ENCODE assay signal across 9 mouse cellular contexts in genomic region chrX:10729488-10729887, GRCm38 (mm10). TPM values are rescaled to one million over a fixed set of nuclear protein-coding genes. Genes with fewer than 3 reads are reported as not detected.
DNase-seq lines count a peak whose midpoint lies in the region; ATAC-seq and TF ChIP-seq lines count a peak whose summit lies in the region.
"Had no signal": no experiment of that assay in that cellular context is flagged by ENCODE, and none has a peak within 500 bp of the region (broad histone marks: within the 10 kb centered on the region; RNA-seq: fewer than 3 reads in every experiment).

No protein-coding gene starts in this region.

- 8% methylated on average over 5 of the region's 6 CpGs for WGBS in kidney, adult 2 months
- WGBS in kidney, embryonic 16.5 days = 38% methylated on average over 5 of the region's 6 CpGs

- no peaks in the 10 kb centered on the region for H3K27me3 ChIP-seq in kidney, adult 2 months (replicated peaks; ENCODE audit: control insufficient read depth, insufficient read depth, low read length)
- no peaks in the 10 kb centered on the region; the same call in 1 of the 2 replicates for H3K27me3 ChIP-seq in kidney, embryonic 16.5 days (ENCODE audit: insufficient read depth, low read length)
- H3K27me3 ChIP-seq in ES-Bruce4 (ENCODE audit: control insufficient read depth, insufficient read depth, low read length, poor library complexity, severe bottlenecking) = no peaks in the 10 kb centered on the region
- H3K27me3 ChIP-seq: heart, embryonic 13.5 days had no signal

- DNase-seq in kidney, adult 2 months = peak; percentile 53
- DNase-seq in NIH3T3 (ENCODE audit: low read depth) = peak; percentile 34
- DNase-seq in kidney, postnatal 4 days = peak; percentile 4 to 21
- DNase-seq in spleen, postnatal 4 days (ENCODE audit: low spot score in 2 of 2) = no peak
- DNase-seq in testis, postnatal 14 days (ENCODE audit: low spot score) = no peak
- DNase-seq: cerebellum, postnatal 36 days had no signal

- ATAC-seq in kidney, embryonic 16.5 days (ENCODE audit: low FRiP score, low TSS enrichment) = no peak

- H3K9ac ChIP-seq in kidney, embryonic 16.5 days (replicated peaks; ENCODE audit: low read length) = no peak overlapping the region
- H3K9ac ChIP-seq in ES-Bruce4 (ENCODE audit: low read depth, poor library complexity, severe bottlenecking) = no peak overlapping the region
- H3K9ac ChIP-seq: heart, embryonic 13.5 days had no signal

- H3K4me2 ChIP-seq in kidney, embryonic 16.5 days (replicated peaks; ENCODE audit: low read depth, low read length) = no peak overlapping the region
- H3K4me2 ChIP-seq: heart, embryonic 13.5 days had no signal

- no peak for TF ChIP-seq EP300 in ES-Bruce4 (IDR thresholded peaks at IDR 0.05; ENCODE audit: insufficient read depth, low read depth, low read length)

- H3K9me3 ChIP-seq in kidney, embryonic 16.5 days (ENCODE audit: low read length) = no peaks in the 10 kb centered on the region
- no peaks in the 10 kb centered on the region for H3K9me3 ChIP-seq in ES-Bruce4 (replicated peaks; ENCODE audit: control insufficient read depth, insufficient read depth, low read length, poor library complexity, severe bottlenecking)
- H3K9me3 ChIP-seq: heart, embryonic 13.5 days had no signal

- no peaks in the 10 kb centered on the region for H3K36me3 ChIP-seq in kidney, adult 2 months (ENCODE audit: control insufficient read depth, insufficient read depth, low read length)
- no peaks in the 10 kb centered on the region for H3K36me3 ChIP-seq in kidney, embryonic 16.5 days (ENCODE audit: insufficient read depth, low read length)
- no peaks in the 10 kb centered on the region for H3K36me3 ChIP-seq in ES-Bruce4 (ENCODE audit: control insufficient read depth, insufficient read depth, low read length, poor library complexity, severe bottlenecking)
- H3K36me3 ChIP-seq: heart, embryonic 13.5 days had no signal

- no peak overlapping the region for H3K4me3 ChIP-seq in kidney, adult 2 months (ENCODE audit: insufficient read depth, low read depth, low read length)
- no peak overlapping the region for H3K4me3 ChIP-seq in kidney, embryonic 16.5 days (ENCODE audit: low read length)
- no peak overlapping the region for H3K4me3 ChIP-seq in ES-Bruce4 (ENCODE audit: low read depth, low read length)
- H3K4me3 ChIP-seq: heart, embryonic 13.5 days had no signal

- no peak for TF ChIP-seq POLR2A in kidney, adult 2 months (IDR thresholded peaks at IDR 0.05; ENCODE audit: low read depth, low read length)
- TF ChIP-seq POLR2A in ES-Bruce4 (IDR thresholded peaks at IDR 0.05; ENCODE audit: insufficient read depth, low read length) = no peak

- TF ChIP-seq CTCF in kidney, adult 2 months (conservative IDR thresholded peaks at IDR 0.05; ENCODE audit: insufficient read depth, insufficient read length, low read depth, low read length) = no peak
- TF ChIP-seq CTCF in ES-Bruce4 (IDR thresholded peaks at IDR 0.05; ENCODE audit: low read depth, low read length) = no peak

- H3K27ac ChIP-seq in kidney, adult 2 months (ENCODE audit: insufficient read depth, low read depth, low read length) = peak overlapping the region; percentile 76
- no peak overlapping the region for H3K27ac ChIP-seq in kidney, embryonic 16.5 days (ENCODE audit: low read length)
- peak overlapping the region; percentile 96 for H3K27ac ChIP-seq in ES-Bruce4 (ENCODE audit: insufficient read depth, low read length)
- H3K27ac ChIP-seq: heart, embryonic 13.5 days had no signal

- H3K4me1 ChIP-seq in kidney, adult 2 months (ENCODE audit: control insufficient read depth, insufficient read depth, low read length) = peaks cover 8% of the 10 kb centered on the region
- H3K4me1 ChIP-seq in kidney, embryonic 16.5 days (ENCODE audit: insufficient read depth, low read length) = peaks cover 3% of the 10 kb centered on the region; the same call in 1 of the 2 replicates
- no peaks in the 10 kb centered on the region for H3K4me1 ChIP-seq in ES-Bruce4 (ENCODE audit: control insufficient read depth, insufficient read depth, low read length)

RNA-seq across cellular contexts. Expression of gene Mid1ip1, which starts 14.7 kb away (rescaled TPM):
- polyA plus RNA-seq in kidney, adult 2 months (2012; rRNA removed) = 30.0 and 34.7 TPM in 2 replicates
- polyA plus RNA-seq in kidney, embryonic 16.5 days (2015; fragmentation: Nextera tagmentation; extraction: Ambion mirVana) = 49.4 and 58.3 TPM in 2 replicates
- polyA plus RNA-seq in ES-Bruce4 (2011; ENCODE audit: insufficient read depth, insufficient read length, low read depth, missing spikeins) = 38.0 and 41.1 TPM in 2 replicates

Comparison
In these comparisons a context has a peak if more than half of its experiments do, and no peak if none do; other contexts are left out.
1. DNase-seq: peak in kidney, adult 2 months (single experiment), NIH3T3 (single experiment) and kidney, postnatal 4 days (2 of 2); none in spleen, postnatal 4 days (0 of 2) and testis, postnatal 14 days (single experiment).